Mouse (Mus musculus) embryonic fibroblast, embryonic 13.5 days (primary cell): Measurements from ENCODE around the gene Usp24.

Experiments used
- CTCF ChIP-seq: IDR thresholded peaks from 2 replicates; pipeline ENCODE4 v1.5.1; 2011; ENCODE audit warnings: mild to moderate bottlenecking, control low read depth, low read length, moderate library complexity, borderline replicate concordance; ENCODE audit not compliant: insufficient read depth
- POLR2A ChIP-seq: IDR thresholded peaks from 2 replicates; pipeline ENCODE4 v1.6.1; 2011; ENCODE audit warnings: low read depth, mild to moderate bottlenecking, control low read depth, low read length, moderate library complexity

DNA sequence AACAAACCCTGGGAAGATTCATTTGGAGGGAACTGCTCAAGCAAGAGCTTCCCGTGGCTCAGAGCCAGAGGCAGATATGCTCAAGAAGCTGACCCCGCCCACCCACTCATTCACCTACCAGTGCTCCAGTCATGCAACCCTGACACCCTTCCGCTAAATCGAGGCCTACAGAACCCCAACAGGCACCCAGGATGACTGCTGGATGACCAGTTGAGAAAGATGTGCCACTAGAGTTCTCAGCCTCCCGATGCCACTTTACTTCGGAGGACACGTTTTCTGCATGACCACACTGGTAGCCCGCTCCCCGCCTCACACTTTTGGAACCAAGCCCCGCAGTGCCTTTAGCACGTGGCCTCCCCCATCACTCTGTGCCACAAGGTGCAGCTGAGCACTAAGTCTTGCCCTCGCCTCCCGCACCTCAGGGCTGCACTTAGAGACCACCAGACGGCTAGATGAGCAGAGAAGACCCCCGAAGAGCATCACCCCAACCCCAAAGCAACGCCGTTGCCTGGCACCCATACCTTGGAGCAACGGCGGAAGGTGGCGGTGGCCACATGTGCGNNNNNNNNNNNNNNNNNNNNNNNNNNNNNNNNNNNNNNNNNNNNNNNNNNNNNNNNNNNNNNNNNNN lies 147.3 kb downstream of the Usp24 start:
- no peak for TF ChIP-seq POLR2A
- TF ChIP-seq CTCF, result no peak
